Mouse (Mus musculus): Measurements from ENCODE around the gene Taar4. TPM values are rescaled to one million over a fixed set of nuclear protein-coding genes. Genes with fewer than 3 reads are reported as not detected.

Gene Taar4
- not detected in 2 replicates for polyA plus RNA-seq (2012; rRNA removed)

GRCm38 (mm10) chr10:23960444-23960915 is at the start of gene Taar4:
Taar4 (plus strand) TSS chr10:23960494.

GRCm38 (mm10) chr10:23920056-23920455 is 40.2 kb upstream of the Taar4 start, which contains the start of gene Taar1:
Taar1 (plus strand) TSS chr10:23920356.

GRCm38 (mm10) chr10:23938312-23938711 is 22.0 kb upstream of the Taar4 start, which contains the start of gene Taar2:
Taar2 (plus strand) TSS chr10:23938572.

DNA sequence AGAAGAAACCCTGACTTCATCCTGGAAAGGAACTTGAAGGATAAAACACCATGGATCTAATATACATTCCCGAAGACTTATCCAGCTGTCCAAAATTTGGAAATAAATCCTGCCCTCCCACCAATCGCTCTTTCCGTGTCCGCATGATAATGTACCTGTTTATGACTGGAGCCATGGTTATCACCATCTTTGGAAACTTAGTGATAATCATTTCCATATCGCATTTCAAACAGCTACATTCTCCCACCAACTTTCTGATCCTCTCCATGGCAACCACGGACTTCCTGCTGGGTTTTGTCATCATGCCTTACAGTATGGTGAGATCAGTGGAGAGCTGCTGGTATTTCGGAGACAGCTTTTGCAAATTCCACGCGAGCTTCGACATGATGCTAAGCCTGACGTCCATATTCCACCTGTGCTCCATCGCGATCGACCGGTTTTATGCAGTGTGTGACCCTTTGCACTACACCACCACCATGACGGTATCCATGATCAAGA is 10.7 kb upstream of the Taar4 start, which contains the start of gene Taar3:
Gene Taar3, plus strand, starts transcription at position 51 of the 498 bp plus-strand sequence.

GRCm38 (mm10) chr10:23970656-23971165 is 10.4 kb downstream of the Taar4 start, which contains the start of gene Taar5:
Taar5 (plus strand) TSS chr10:23970706.

GRCm38 (mm10) chr10:23985546-23985945 is 25.3 kb downstream of the Taar4 start, which contains the start of gene Taar6:
Taar6 (minus strand) TSS chr10:23985646.

GRCm38 (mm10) chr10:23993381-23993780 is 33.1 kb downstream of the Taar4 start, which contains the start of gene Taar7a:
Taar7a (minus strand) TSS chr10:23993481.

DNA sequence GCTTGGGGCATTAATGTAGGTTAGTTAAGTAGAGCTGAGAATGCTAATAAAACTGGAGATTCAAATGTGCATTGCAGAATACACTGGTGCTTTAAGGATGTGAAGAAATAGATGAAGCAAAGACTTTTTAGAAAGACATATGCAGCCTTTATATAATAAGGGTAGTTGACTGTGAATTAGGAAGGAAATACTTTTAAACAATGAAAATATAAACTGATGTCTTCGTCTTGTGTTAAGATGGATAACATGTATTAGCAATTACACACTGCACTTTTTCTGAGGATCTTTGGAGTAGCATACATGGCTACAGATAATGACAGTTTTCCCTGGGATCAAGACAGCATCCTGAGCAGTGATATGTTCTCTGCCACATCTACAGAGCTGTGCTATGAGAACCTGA is 39.3 kb downstream of the Taar4 start, which contains the start of gene Taar7b:
Gene Taar7b, plus strand, starts transcription at position 301 of the 400 bp plus-strand sequence.

Other genes starting within 250 kb of the Taar4 start
- gene Rps12, start 173.2 kb upstream of the Taar4 start, polyA plus RNA-seq (2012; rRNA removed): 2,797 and 3,188 TPM in 2 replicates
- gene Slc18b1, start 163.5 kb upstream of the Taar4 start, polyA plus RNA-seq (2012; rRNA removed): 24.3 and 25.2 TPM in 2 replicates
- gene Vnn3, start 109.0 kb upstream of the Taar4 start, polyA plus RNA-seq (2012; rRNA removed): 0.06 and 0.07 TPM in 2 replicates
- gene Vnn1, start 65.8 kb upstream of the Taar4 start, polyA plus RNA-seq (2012; rRNA removed): 0.44 and 0.58 TPM in 2 replicates
- not detected in 2 replicates for gene Taar1, start 40.1 kb upstream of the Taar4 start, polyA plus RNA-seq (2012; rRNA removed)
- not detected in 2 replicates for gene Taar2, start 21.9 kb upstream of the Taar4 start, polyA plus RNA-seq (2012; rRNA removed)
- gene Taar3, start 10.9 kb upstream of the Taar4 start, polyA plus RNA-seq (2012; rRNA removed): not detected in 2 replicates
- 0.13 and 0.16 TPM in 2 replicates for gene Taar5, start 10.2 kb downstream of the Taar4 start, polyA plus RNA-seq (2012; rRNA removed)
- gene Taar6, start 25.2 kb downstream of the Taar4 start, polyA plus RNA-seq (2012; rRNA removed): not detected in 2 replicates
- not detected in 2 replicates for gene Taar7a, start 33.0 kb downstream of the Taar4 start, polyA plus RNA-seq (2012; rRNA removed)
- gene Taar7b, start 39.4 kb downstream of the Taar4 start, polyA plus RNA-seq (2012; rRNA removed): not detected in 2 replicates
- gene Taar7d, start 66.7 kb downstream of the Taar4 start, polyA plus RNA-seq (2012; rRNA removed): not detected in 2 replicates
- not detected in 2 replicates for gene Taar7e, start 77.1 kb downstream of the Taar4 start, polyA plus RNA-seq (2012; rRNA removed)
- gene Taar7f, start 89.0 kb downstream of the Taar4 start, polyA plus RNA-seq (2012; rRNA removed): not detected in 2 replicates
- not detected in 2 replicates for gene Taar8a, start 116.0 kb downstream of the Taar4 start, polyA plus RNA-seq (2012; rRNA removed)
- not detected in 2 replicates for gene Taar8b, start 131.8 kb downstream of the Taar4 start, polyA plus RNA-seq (2012; rRNA removed)
- gene Taar8c, start 141.4 kb downstream of the Taar4 start, polyA plus RNA-seq (2012; rRNA removed): not detected in 2 replicates
- gene Taar9, start 149.0 kb downstream of the Taar4 start, polyA plus RNA-seq (2012; rRNA removed): not detected in 2 replicates
- gene Stx7, start 188.8 kb downstream of the Taar4 start, polyA plus RNA-seq (2012; rRNA removed): 256 and 279 TPM in 2 replicates